Mouse (Mus musculus) intestine, postnatal 0 days (tissue): ENCODE results near the gene S100a5. TPM values are rescaled to one million over a fixed set of nuclear protein-coding genes. Genes with fewer than 3 reads are reported as not detected.

ENCODE experiments used
- ATAC-seq: fragments of 200-750 bp; cut with Nextera tagmentation; 2 replicates; pipeline ENCODE4 v1.8.0; 2017; ENCODE audit warnings: mild to moderate bottlenecking, moderate TSS enrichment, moderate library complexity
- H3K27ac ChIP-seq: fragments of 300-500 bp; sonication (generic); 2 replicates; pipeline ENCODE4 v1.5.1; 2014; ENCODE audit warnings: mild to moderate bottlenecking, low read depth, low read length, moderate library complexity
- H3K27me3 ChIP-seq: fragments of 300-500 bp; sonication (generic); replicated peaks from 2 replicates; pipeline ENCODE4 v1.6.1; 2014; ENCODE audit warnings: low read length, mixed read lengths; ENCODE audit not compliant: control insufficient read depth, insufficient read depth
- H3K36me3 ChIP-seq: fragments of 300-500 bp; sonication (generic); 2 replicates; pipeline ENCODE4 v1.6.1; 2014; ENCODE audit warnings: mild to moderate bottlenecking, moderate library complexity; ENCODE audit not compliant: control insufficient read depth, insufficient read depth
- H3K4me1 ChIP-seq: fragments of 300-500 bp; sonication (generic); replicated peaks from 2 replicates; pipeline ENCODE4 v1.6.1; 2014; ENCODE audit warnings: antibody characterized with exemption, low read length, mixed read lengths; ENCODE audit not compliant: control insufficient read depth, insufficient read depth
- H3K4me2 ChIP-seq: fragments of 300-500 bp; sonication (generic); replicated peaks from 2 replicates; pipeline ENCODE4 v1.6.1; 2014; ENCODE audit warnings: low read depth, mild to moderate bottlenecking, moderate library complexity
- H3K4me3 ChIP-seq: fragments of 300-500 bp; sonication (generic); 2 replicates; pipeline ENCODE4 v1.5.1; 2014; ENCODE audit warnings: low read depth, low read length
- H3K9ac ChIP-seq: fragments of 300-500 bp; sonication (generic); 2 replicates; pipeline ENCODE4 v1.6.1; 2014; ENCODE audit warnings: mild to moderate bottlenecking, low read depth, low read length
- H3K9me3 ChIP-seq: fragments of 300-500 bp; sonication (generic); 2 replicates; pipeline ENCODE4 v1.6.1; 2016; ENCODE audit warnings: mixed run types; ENCODE audit not compliant: control insufficient read depth
- CTCF ChIP-seq: sonication (generic); IDR thresholded peaks from 2 replicates; pipeline ENCODE4 v1.5.1; 2016; ENCODE audit warnings: low read depth, mild to moderate bottlenecking, control low read depth, antibody characterized with exemption, moderate library complexity
- WGBS: fragments of 180-500 bp; shearing (Covaris S2); extraction: QIAGEN DNeasy Blood & Tissue Kit; methylation state at CpG from one replicate; pipeline ENCODE4 v1.1.7; 2014; 5-methylcytosine and 5-hydroxymethylcytosine counted together
- polyA plus RNA-seq: library from polyadenylated mRNA; unstranded; fragments of >200 nt; fragmentation: Nextera tagmentation; extraction: Ambion mirVana; gene quantifications from 2 replicates; pipeline ENCODE4 v1.2.1, GENCODE M21; 2015

Gene S100a5
- polyA plus RNA-seq, 1 experiment from 2014 or later = 5.6 TPM

DNA sequence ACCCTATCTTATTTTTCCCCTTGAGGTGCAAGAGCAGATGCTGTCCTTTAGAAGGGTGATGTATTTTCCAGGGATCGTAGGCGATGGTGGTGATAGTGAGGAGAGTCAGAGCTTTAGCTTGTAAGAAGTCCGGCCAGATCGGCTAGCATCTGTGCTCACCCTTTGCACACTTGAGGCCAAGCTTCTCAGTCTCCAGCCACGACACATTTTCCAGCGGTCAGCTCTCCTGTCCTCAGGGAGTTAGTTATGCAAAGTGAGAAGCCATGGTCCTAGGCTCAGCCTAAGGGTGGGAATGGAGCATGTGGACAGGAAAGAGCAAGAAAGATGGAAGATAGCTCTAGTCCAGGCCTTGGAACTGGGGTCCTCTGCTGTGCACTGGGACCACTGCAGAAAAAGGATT, 11.5 kb upstream of the S100a5 start:
- Histone ChIP-seq H3K9me3 (no peaks in the 10 kb centered on the region), H3K36me3 (no peaks in the 10 kb centered on the region), H3K4me1 (no peaks in the 10 kb centered on the region), H3K27me3 (no peaks in the 10 kb centered on the region), H3K4me3 (no peak overlapping the region), H3K27ac (no peak overlapping the region), H3K9ac (no peak overlapping the region), H3K4me2 (no peak overlapping the region)
- no peak for ATAC-seq
- TF ChIP-seq CTCF = no peak
- WGBS = 95% methylated on average over 6 of the region's 6 CpGs

- Histone ChIP-seq H3K4me2 (no peak overlapping the region), H3K27me3 (no peaks in the 10 kb centered on the region), H3K4me3 (no peak overlapping the region), H3K27ac (no peak overlapping the region), H3K36me3 (no peaks in the 10 kb centered on the region), H3K9ac (no peak overlapping the region), H3K9me3 (no peaks in the 10 kb centered on the region), H3K4me1 (no peaks in the 10 kb centered on the region)
- WGBS = 46% methylated on average over 6 of the region's 6 CpGs
- no peak for TF ChIP-seq CTCF
- ATAC-seq = no peak
Measured at GRCm38 (mm10) chr3:90597736-90598135, 10.6 kb upstream of the S100a5 start.

GRCm38 (mm10) chr3:90598212-90598611, 10.1 kb upstream of the S100a5 start:
- WGBS = 65% methylated on average over 4 of the region's 4 CpGs
- Histone ChIP-seq H3K4me3 (no peak overlapping the region), H3K27ac (no peak overlapping the region), H3K36me3 (no peaks in the 10 kb centered on the region), H3K9ac (no peak overlapping the region), H3K4me1 (no peaks in the 10 kb centered on the region), H3K4me2 (no peak overlapping the region), H3K27me3 (no peaks in the 10 kb centered on the region), H3K9me3 (no peaks in the 10 kb centered on the region)
- no peak for ATAC-seq
- TF ChIP-seq CTCF = no peak

GRCm38 (mm10) chr3:90599401-90599800, 8.9 kb upstream of the S100a5 start:
- no peak for ATAC-seq
- no peaks in the 10 kb centered on the region for H3K4me1 ChIP-seq
- no peak overlapping the region for H3K27ac ChIP-seq
- H3K4me2 ChIP-seq = no peak overlapping the region
- H3K27me3 ChIP-seq = no peaks in the 10 kb centered on the region
- no peak overlapping the region for H3K9ac ChIP-seq
- H3K36me3 ChIP-seq = no peaks in the 10 kb centered on the region
- TF ChIP-seq CTCF = no peak
- no peaks in the 10 kb centered on the region for H3K9me3 ChIP-seq
- 72% methylated on average over 3 of the region's 3 CpGs for WGBS
- H3K4me3 ChIP-seq = no peak overlapping the region

DNA sequence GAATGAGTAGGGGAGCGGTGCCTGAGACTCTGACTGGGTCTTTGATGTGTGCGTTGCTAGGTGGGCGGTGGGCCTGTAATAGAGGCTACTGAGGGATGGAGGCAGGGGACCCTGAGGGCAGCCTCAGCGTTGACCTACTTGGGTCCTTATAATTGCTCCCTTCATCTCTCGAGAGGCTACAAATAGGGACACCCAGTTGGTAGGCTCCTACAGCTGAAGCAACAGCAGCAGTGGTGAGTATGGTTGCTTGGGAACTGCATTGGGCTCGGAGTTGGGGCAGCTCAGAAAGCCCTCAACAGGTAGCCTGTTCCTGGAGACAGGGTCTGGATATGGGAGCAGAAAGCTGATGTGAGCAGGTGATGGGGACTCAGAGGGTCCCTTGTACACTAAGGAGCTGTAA, 8.3 kb upstream of the S100a5 start:
- Histone ChIP-seq H3K4me1 (no peaks in the 10 kb centered on the region), H3K27me3 (no peaks in the 10 kb centered on the region), H3K27ac (no peak overlapping the region), H3K4me2 (no peak overlapping the region), H3K4me3 (no peak overlapping the region), H3K9ac (no peak overlapping the region), H3K9me3 (no peaks in the 10 kb centered on the region), H3K36me3 (no peaks in the 10 kb centered on the region)
- no peak for TF ChIP-seq CTCF
- WGBS = 90% methylated on average over 6 of the region's 6 CpGs
- no peak for ATAC-seq

DNA sequence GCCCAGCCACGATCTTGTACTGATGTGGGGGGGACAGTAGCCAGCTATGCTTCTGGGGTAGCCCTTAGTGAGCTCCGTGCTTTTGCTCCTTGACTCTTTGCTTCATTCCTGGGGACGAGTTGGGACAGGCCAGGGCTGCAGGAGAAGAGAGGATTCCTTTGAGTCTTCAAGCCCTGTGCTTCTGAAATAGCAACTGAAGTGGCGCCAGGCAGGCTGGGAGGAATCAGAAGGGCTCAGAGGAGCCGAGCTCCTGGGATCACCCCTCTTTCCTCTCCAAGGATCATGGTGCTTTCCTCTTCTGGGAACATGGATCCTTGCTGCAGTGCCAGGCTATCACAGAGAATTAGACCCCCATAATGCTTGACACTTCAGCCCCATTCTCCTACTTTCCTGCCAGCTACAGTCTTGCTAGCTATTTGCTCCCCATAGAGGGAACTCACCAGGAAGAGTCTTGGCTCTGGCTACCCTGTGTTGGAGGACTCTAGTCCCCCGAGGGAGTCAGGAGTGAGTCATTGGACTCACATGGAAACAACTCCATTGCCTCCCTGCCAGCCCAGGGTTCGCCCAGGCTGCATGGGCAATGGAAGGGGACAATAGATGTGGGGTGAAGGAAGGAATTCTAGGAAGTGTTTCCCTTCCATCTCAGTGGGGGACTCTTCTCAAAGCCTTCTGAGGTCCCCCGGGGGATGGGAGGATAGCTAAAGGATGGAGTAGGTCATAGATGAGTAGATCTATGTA, 7.7 kb upstream of the S100a5 start:
- TF ChIP-seq CTCF = no peak
- Histone ChIP-seq H3K27ac (no peak overlapping the region), H3K4me1 (no peaks in the 10 kb centered on the region), H3K9ac (no peak overlapping the region), H3K4me3 (no peak overlapping the region), H3K4me2 (no peak overlapping the region), H3K36me3 (no peaks in the 10 kb centered on the region), H3K9me3 (no peaks in the 10 kb centered on the region), H3K27me3 (no peaks in the 10 kb centered on the region)
- 81% methylated on average over 8 of the region's 8 CpGs for WGBS
- ATAC-seq = no peak
